Mouse (Mus musculus) heart, adult 2 months (tissue): ENCODE results near the gene Nrl.

Source experiments
- CTCF ChIP-seq: fragments of 200-600 bp; IDR thresholded peaks from 2 replicates; pipeline ENCODE4 v1.8.1; 2022; ENCODE audit warnings: antibody characterized with exemption, mild to moderate bottlenecking, moderate library complexity
- EP300 ChIP-seq: fragments of 200-500 bp; IDR thresholded peaks from 2 replicates; pipeline ENCODE4 v1.6.1; 2011; ENCODE audit warnings: low read depth, low read length, control low read depth; ENCODE audit not compliant: insufficient read depth
- POLR2A ChIP-seq: fragments of 200-500 bp; IDR thresholded peaks from 2 replicates; pipeline ENCODE4 v1.6.1; 2011; ENCODE audit warnings: mild to moderate bottlenecking, low read depth, low read length, control low read depth; ENCODE audit not compliant: insufficient read depth

GRCm38 (mm10) chr14:55524062-55524461 is 719 bp downstream of the Nrl start:
- no peak for TF ChIP-seq EP300
- TF ChIP-seq POLR2A, result no peak
- no peak for TF ChIP-seq CTCF
